Mouse (Mus musculus) ES-CJ7 (cell line): ENCODE measurements at regions not wholly inside any gene's neighbourhood (a gene's known extent, or its start where the extent isn't known, plus 50 kb on each side); places are given as distances from the start of the nearest gene placed in this dataset.
A peak's percentile ranks its signal among the peaks of the same experiment; 100 is the strongest.

Experiments
- DNase-seq: peaks from one replicate; pipeline ENCODE4 v3.0.0; 2011; ENCODE audit warnings: low read depth, low spot score

- DNase-seq, result peak; percentile 87
These were observed 1337.8 kb downstream of the Ndufa4 start for GRCm38 (mm10) chr6:10569526-10569925.

- DNase-seq, result peak; percentile 35
These were observed 1363.2 kb downstream of the Ndufa4 start for GRCm38 (mm10) chr6:10544131-10544530.
